Mouse (Mus musculus) neural tube, embryonic 14.5 days (tissue): ENCODE measurements around the gene Pax2. TPM values are rescaled to one million over a fixed set of nuclear protein-coding genes. Genes with fewer than 3 reads are reported as not detected.
"Not testable (repeated sequence)": the region's sequence is repeated elsewhere in the genome, so short reads cannot be mapped to it uniquely, and the experiment has no call there.

ENCODE experiments used
- ATAC-seq: fragments of 200-750 bp; cut with Nextera tagmentation; 2 replicates; pipeline ENCODE4 v1.8.0; 2017; ENCODE audit warnings: low read depth, mild to moderate bottlenecking, moderate TSS enrichment, moderate library complexity
- H3K27ac ChIP-seq: fragments of 300-500 bp; sonication (generic); 2 replicates; pipeline ENCODE4 v1.5.1; 2014; ENCODE audit warnings: low read depth, mild to moderate bottlenecking, control low read depth, low read length, moderate library complexity, mixed read lengths
- H3K27me3 ChIP-seq: fragments of 300-500 bp; sonication (generic); 2 replicates; pipeline ENCODE4 v1.6.1; 2014; ENCODE audit warnings: low read length; ENCODE audit not compliant: control insufficient read depth, insufficient read depth
- H3K36me3 ChIP-seq: fragments of 300-500 bp; sonication (generic); 2 replicates; pipeline ENCODE4 v1.6.1; 2014; ENCODE audit warnings: low read length, mixed read lengths; ENCODE audit not compliant: control insufficient read depth, insufficient read depth
- H3K4me1 ChIP-seq: fragments of 300-500 bp; sonication (generic); 2 replicates; pipeline ENCODE4 v1.6.1; 2014; ENCODE audit warnings: low read length; ENCODE audit not compliant: control insufficient read depth, insufficient read depth
- H3K4me2 ChIP-seq: fragments of 300-500 bp; sonication (generic); 2 replicates; pipeline ENCODE4 v1.6.1; 2014; ENCODE audit warnings: mild to moderate bottlenecking, low read depth, low read length, control low read depth
- H3K4me3 ChIP-seq: fragments of 300-500 bp; sonication (generic); 2 replicates; pipeline ENCODE4 v1.5.1; 2014; ENCODE audit warnings: low read depth, low read length, control low read depth, mixed read lengths
- H3K9ac ChIP-seq: fragments of 300-500 bp; sonication (generic); replicated peaks from 2 replicates; pipeline ENCODE4 v1.6.1; 2014; ENCODE audit warnings: low read depth, mild to moderate bottlenecking, control low read depth, low read length, mixed read lengths
- H3K9me3 ChIP-seq: fragments of 300-500 bp; sonication (generic); 2 replicates; pipeline ENCODE4 v1.6.1; 2016; ENCODE audit warnings: low read length; ENCODE audit not compliant: control insufficient read depth
- WGBS: fragments of 180-500 bp; shearing (Covaris S2); extraction: QIAGEN DNeasy Blood & Tissue Kit; methylation state at CpG from one replicate; pipeline ENCODE4 v1.1.7; 2014; 5-methylcytosine and 5-hydroxymethylcytosine counted together
- polyA plus RNA-seq: library from polyadenylated mRNA; unstranded; fragments of >200 nt; fragmentation: Nextera tagmentation; extraction: Ambion mirVana; gene quantifications from 2 replicates; pipeline ENCODE4 v1.2.1, GENCODE M21; 2014

Gene Pax2
- polyA plus RNA-seq, 1 experiment from 2014 or later, result 27.0 TPM

DNA sequence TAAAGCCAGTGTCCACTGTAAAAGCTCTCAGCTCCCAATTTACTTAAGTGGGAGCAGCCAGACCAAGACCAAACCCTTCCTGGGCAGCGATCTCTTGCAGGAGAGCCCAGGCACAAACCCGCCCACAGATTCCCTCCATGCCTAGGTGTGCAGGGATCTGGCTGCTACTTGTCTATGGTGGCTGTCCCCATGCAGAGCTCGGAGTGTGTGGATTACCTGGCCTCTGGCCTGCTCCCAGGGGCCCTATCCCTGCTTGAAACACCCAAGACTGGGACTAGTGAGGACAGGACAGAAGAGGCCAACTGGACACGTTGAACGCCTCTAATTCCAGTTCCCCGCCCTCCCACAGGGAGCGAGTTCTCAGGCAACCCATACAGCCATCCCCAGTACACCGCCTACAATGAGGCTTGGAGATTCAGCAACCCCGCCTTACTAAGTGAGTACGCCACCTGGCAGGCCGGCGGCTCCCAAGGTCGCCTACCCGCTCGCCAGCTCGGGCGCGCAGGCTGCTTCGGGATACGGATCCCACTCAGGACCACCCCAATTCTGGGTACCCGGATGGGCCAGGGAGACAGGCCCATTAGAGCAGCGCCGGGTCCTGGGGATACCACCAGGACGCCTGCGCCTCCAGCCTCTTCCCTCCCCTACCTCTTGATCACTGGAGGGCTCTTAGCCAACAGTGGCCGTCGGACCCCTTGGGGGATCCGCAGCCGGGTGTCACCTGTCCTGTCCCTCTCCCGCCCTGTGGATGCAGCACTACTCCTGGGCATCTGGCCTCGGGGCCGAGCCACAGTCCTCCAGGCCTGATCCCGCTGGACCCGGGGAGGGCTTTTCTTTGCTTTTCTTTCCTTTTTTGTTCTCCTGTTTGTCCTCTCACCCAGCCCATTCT lies 79.4 kb downstream of the Pax2 start:
- Histone ChIP-seq H3K9me3 (no peaks in the 10 kb centered on the region), H3K4me1 (peaks cover 32% of the 10 kb centered on the region)
- WGBS, result 2% methylated on average over 34 of the region's 34 CpGs

GRCm38 (mm10) chr19:44835931-44836861 lies 80.4 kb downstream of the Pax2 start:
- Histone ChIP-seq H3K27me3 (peaks cover 42% of the 10 kb centered on the region), H3K9ac (peak overlapping the region; percentile 39; the same call in 1 of the 2 replicates), H3K4me3 (peak overlapping the region; percentile 27), H3K4me2 (peak overlapping the region; percentile 53), H3K4me1 (peaks cover 32% of the 10 kb centered on the region), H3K36me3 (no peaks in the 10 kb centered on the region), H3K9me3 (no peaks in the 10 kb centered on the region), H3K27ac (peak overlapping the region; percentile 60)
- ATAC-seq, result peak; percentile 18
- WGBS, result under 1% methylated on average over 71 of the region's 71 CpGs

More for the DNA sequence above, 79.4 kb downstream of the Pax2 start:
- peak overlapping the region; percentile 25; the same call in 1 of the 2 replicates for H3K9ac ChIP-seq
- H3K27ac ChIP-seq, result peak overlapping the region; percentile 60
- ATAC-seq, result no peak
- peak overlapping the region; percentile 27 for H3K4me3 ChIP-seq
- H3K27me3 ChIP-seq, result peaks cover 42% of the 10 kb centered on the region
- peak overlapping the region; percentile 53 for H3K4me2 ChIP-seq
- no peaks in the 10 kb centered on the region for H3K36me3 ChIP-seq

GRCm38 (mm10) chr19:44837426-44838205 lies 81.8 kb downstream of the Pax2 start:
- no peaks in the 10 kb centered on the region for H3K9me3 ChIP-seq
- peak overlapping the region; percentile 22; the same call in 1 of the 2 replicates for H3K27ac ChIP-seq
- H3K4me1 ChIP-seq, result peaks cover 32% of the 10 kb centered on the region
- ATAC-seq, result no peak
- 2% methylated on average over 37 of the region's 37 CpGs for WGBS
- no peak overlapping the region for H3K4me3 ChIP-seq
- no peaks in the 10 kb centered on the region for H3K36me3 ChIP-seq
- H3K4me2 ChIP-seq, result no peak overlapping the region
- H3K27me3 ChIP-seq, result peaks cover 42% of the 10 kb centered on the region
- H3K9ac ChIP-seq, result no peak overlapping the region

GRCm38 (mm10) chr19:44838321-44838720 lies 82.5 kb downstream of the Pax2 start:
- Histone ChIP-seq H3K9ac (no peak overlapping the region), H3K27ac (no peak overlapping the region), H3K36me3 (no peaks in the 10 kb centered on the region), H3K9me3 (no peaks in the 10 kb centered on the region), H3K27me3 (peaks cover 42% of the 10 kb centered on the region), H3K4me3 (no peak overlapping the region), H3K4me1 (peaks cover 30% of the 10 kb centered on the region), H3K4me2 (no peak overlapping the region)
- 19% methylated on average over 9 of the region's 9 CpGs for WGBS
- no peak for ATAC-seq

DNA sequence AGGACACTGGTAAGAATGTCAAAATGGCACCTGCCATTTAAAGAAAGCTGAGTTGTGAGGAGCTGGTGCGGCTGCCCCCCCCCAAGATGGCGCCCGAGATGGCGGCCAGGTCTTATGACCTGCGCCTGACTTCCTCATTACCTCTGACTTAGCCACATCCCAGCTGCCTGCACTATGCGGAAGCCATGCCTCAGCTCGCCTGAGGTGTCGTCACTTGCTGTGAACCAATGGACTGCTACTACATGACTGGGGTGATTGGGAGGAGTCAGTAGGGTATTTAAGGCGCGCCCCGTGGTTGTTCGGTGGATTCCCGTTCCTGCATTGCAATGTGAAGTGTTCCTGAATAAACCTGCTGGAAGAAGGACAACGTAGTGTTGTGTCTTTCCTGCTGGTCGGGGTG lies 86.8 kb downstream of the Pax2 start:
- H3K36me3 ChIP-seq, H3K4me3 ChIP-seq, H3K4me2 ChIP-seq, H3K27ac ChIP-seq, ATAC-seq, H3K9ac ChIP-seq, H3K9me3 ChIP-seq, H3K4me1 ChIP-seq: not testable (repeated sequence)
- WGBS, result 93% methylated on average over 15 of the region's 15 CpGs
- peaks cover 11% of the 10 kb centered on the region for H3K27me3 ChIP-seq

DNA sequence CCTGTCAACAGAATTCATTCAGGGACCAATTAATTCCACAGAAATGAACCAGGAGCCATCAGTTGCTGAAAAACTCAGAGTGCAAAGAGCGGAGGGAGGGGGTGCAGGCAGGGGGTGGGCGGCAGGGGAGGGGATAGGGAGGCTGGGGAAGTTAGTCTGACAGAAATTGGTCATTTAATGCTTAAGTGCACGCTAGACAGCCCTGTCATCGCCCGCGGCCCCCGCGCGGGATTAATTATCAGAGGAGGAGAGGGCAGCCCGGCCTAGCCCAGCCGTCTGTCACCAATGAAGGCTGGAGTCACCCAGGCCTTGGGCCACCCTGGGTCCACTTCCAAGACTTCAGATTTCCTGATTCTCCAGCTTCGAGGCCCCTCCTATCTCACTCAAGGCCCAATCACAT lies 93.6 kb downstream of the Pax2 start:
- no peak overlapping the region for H3K4me3 ChIP-seq
- H3K4me2 ChIP-seq, result no peak overlapping the region
- no peaks in the 10 kb centered on the region for H3K36me3 ChIP-seq
- no peak for ATAC-seq
- H3K9ac ChIP-seq, result no peak overlapping the region
- H3K4me1 ChIP-seq, result no peaks in the 10 kb centered on the region
- 80% methylated on average over 12 of the region's 12 CpGs for WGBS
- no peaks in the 10 kb centered on the region; the same call in 1 of the 2 replicates for H3K27me3 ChIP-seq
- H3K9me3 ChIP-seq, result no peaks in the 10 kb centered on the region
- H3K27ac ChIP-seq, result no peak overlapping the region

GRCm38 (mm10) chr19:44858671-44859070 lies 102.8 kb downstream of the Pax2 start:
- H3K4me3 ChIP-seq, result no peak overlapping the region
- no peaks in the 10 kb centered on the region for H3K9me3 ChIP-seq
- no peak overlapping the region for H3K9ac ChIP-seq
- WGBS, result 95% methylated on average over 1 of the region's 1 CpGs
- no peak overlapping the region for H3K27ac ChIP-seq
- H3K4me2 ChIP-seq, result no peak overlapping the region
- no peaks in the 10 kb centered on the region for H3K4me1 ChIP-seq
- H3K36me3 ChIP-seq, result no peaks in the 10 kb centered on the region
- H3K27me3 ChIP-seq, result no peaks in the 10 kb centered on the region
- no peak for ATAC-seq

GRCm38 (mm10) chr19:44868766-44869165 lies 112.9 kb downstream of the Pax2 start:
- ATAC-seq, result no peak
- WGBS, result 50% methylated on average over 2 of the region's 2 CpGs
- Histone ChIP-seq H3K27ac (no peak overlapping the region), H3K4me1 (0 out of 2 replicates have a peak, but pooled peaks cover under 1% of the 10 kb centered on the region), H3K9me3 (no peaks in the 10 kb centered on the region), H3K4me3 (no peak overlapping the region), H3K4me2 (no peak overlapping the region), H3K36me3 (no peaks in the 10 kb centered on the region), H3K9ac (no peak overlapping the region), H3K27me3 (0 out of 2 replicates have a peak, but pooled peaks cover 2% of the 10 kb centered on the region)
